ENCODE assay signal across 1 mouse cellular context in genomic region chr19:42139724-42140517, GRCm38 (mm10).
TF ChIP-seq lines count a peak whose summit lies in the region.

No protein-coding gene starts in this region.

TF ChIP-seq in MEL, 35 proteins besides CTCF, POLR2A, EP300 and RAD21:
- TF ChIP-seq RCOR1 (IDR thresholded peaks at IDR 0.05; ENCODE audit: low read depth, low read length): no peak
- TF ChIP-seq NELFE (IDR thresholded peaks at IDR 0.05; ENCODE audit: low read depth, low read length): no peak
- no peak for TF ChIP-seq MEF2A (IDR thresholded peaks at IDR 0.05; ENCODE audit: extremely low read depth, insufficient replicate concordance, low read depth, low read length, poor library complexity, severe bottlenecking)
- TF ChIP-seq GABPA (IDR thresholded peaks at IDR 0.05; ENCODE audit: low read depth, low read length): no peak
- peak; percentile 45; the same call in 1 of the 2 replicates for TF ChIP-seq SIN3A (IDR thresholded peaks at IDR 0.05; ENCODE audit: low read length)
- 0 out of 2 replicates have a peak, but pooled peaks have one; percentile 0 for TF ChIP-seq USF1 (IDR thresholded peaks at IDR 0.05; ENCODE audit: low read depth, low read length)
- no peak for TF ChIP-seq ZKSCAN1 (IDR thresholded peaks at IDR 0.05; ENCODE audit: low read depth, low read length)
- TF ChIP-seq POLR2AphosphoS5 (IDR thresholded peaks at IDR 0.05; ENCODE audit: borderline replicate concordance, low read depth, low read length): no peak
- TF ChIP-seq NRF1 (IDR thresholded peaks at IDR 0.05; ENCODE audit: insufficient read depth, low read depth, low read length, poor library complexity, severe bottlenecking): no peak
- TF ChIP-seq ZC3H11A (IDR thresholded peaks at IDR 0.05; ENCODE audit: low read depth, low read length): no peak
- no peak for TF ChIP-seq MAZ (IDR thresholded peaks at IDR 0.05; ENCODE audit: low read depth, low read length)
- TF ChIP-seq TCF12 (IDR thresholded peaks at IDR 0.05; ENCODE audit: low read depth, low read length): no peak
- TF ChIP-seq ELF1 (IDR thresholded peaks at IDR 0.05; ENCODE audit: low read depth, low read length): no peak
- no peak for TF ChIP-seq ZNF384 (IDR thresholded peaks at IDR 0.05; ENCODE audit: low read depth, low read length)
- TF ChIP-seq CHD2 (IDR thresholded peaks at IDR 0.05; ENCODE audit: low read length): no peak
- no peak for TF ChIP-seq JUND (IDR thresholded peaks at IDR 0.05; ENCODE audit: low read depth, low read length)
- no peak for TF ChIP-seq MAFK (IDR thresholded peaks at IDR 0.05; ENCODE audit: borderline replicate concordance, low read depth, low read length)
- TF ChIP-seq BHLHE40 (IDR thresholded peaks at IDR 0.05; ENCODE audit: borderline replicate concordance, low read depth, low read length): no peak; the same call in 1 of the 2 replicates
- TF ChIP-seq MYC (IDR thresholded peaks at IDR 0.05; ENCODE audit: low read depth, low read length): no peak
- TF ChIP-seq TBP (IDR thresholded peaks at IDR 0.05; ENCODE audit: low read depth, low read length): 0 out of 2 replicates have a peak, but pooled peaks have one; percentile 62
- TF ChIP-seq USF2 (IDR thresholded peaks at IDR 0.05; ENCODE audit: borderline replicate concordance in 1 of 2, insufficient read depth in 1 of 2, low read depth in 1 of 2, low read length in 2 of 2): no peak
- TF ChIP-seq MXI1 (IDR thresholded peaks at IDR 0.05; ENCODE audit: low read depth, low read length): no peak
- TF ChIP-seq ZMIZ1 (IDR thresholded peaks at IDR 0.05; ENCODE audit: low read depth, low read length): peak; percentile 91
- TF ChIP-seq ETS1 (IDR thresholded peaks at IDR 0.05; ENCODE audit: low read depth, low read length): no peak
- no peak for TF ChIP-seq GATA1 (IDR thresholded peaks at IDR 0.05; ENCODE audit: low read depth, low read length)
- 0 out of 2 replicates have a peak, but pooled peaks have one; percentile 38 for TF ChIP-seq MAX (IDR thresholded peaks at IDR 0.05; ENCODE audit: low read length)
- TF ChIP-seq E2F4 (IDR thresholded peaks at IDR 0.05; ENCODE audit: borderline replicate concordance, low read depth, low read length): no peak
- TF ChIP-seq TAL1 (IDR thresholded peaks at IDR 0.05; ENCODE audit: low read length): no peak
- peak; percentile 39; the same call in 1 of the 2 replicates for TF ChIP-seq HCFC1 (IDR thresholded peaks at IDR 0.05; ENCODE audit: low read depth, low read length)
- TF ChIP-seq UBTF (IDR thresholded peaks at IDR 0.05; ENCODE audit: borderline replicate concordance, insufficient read depth, low read depth, low read length): no peak
